Mouse (Mus musculus): ENCODE data around the gene Podxl2.

GRCm38 (mm10) chr6:88839135-88839970 is 35.5 kb downstream of the Podxl2 start:
- TF ChIP-seq CTCF (IDR thresholded peaks at IDR 0.05; ENCODE audit: control insufficient read depth, insufficient read depth, insufficient read length): no peak
- no peak for TF ChIP-seq USF1 (IDR thresholded peaks at IDR 0.05; ENCODE audit: low read depth)
- no peak for TF ChIP-seq CEBPB (IDR thresholded peaks at IDR 0.05; ENCODE audit: low read depth)
- no peak for TF ChIP-seq MAX (IDR thresholded peaks at IDR 0.05)
- no peak for TF ChIP-seq MYOD1 (IDR thresholded peaks at IDR 0.05; ENCODE audit: control insufficient read depth, insufficient read length, low read depth)
- no peak for TF ChIP-seq MYOG (IDR thresholded peaks at IDR 0.05; ENCODE audit: control insufficient read depth, extremely low read depth, insufficient read length)

All from C2C12 (cell line).